Mouse (Mus musculus) layer of hippocampus, adult 2 months (tissue): ENCODE measurements around the gene Zfp990. TPM values are rescaled to one million over a fixed set of nuclear protein-coding genes. Genes with fewer than 3 reads are reported as not detected.
"Not testable (repeated sequence)": the region's sequence is repeated elsewhere in the genome, so short reads cannot be mapped to it uniquely, and the experiment has no call there.

Source experiments
- DNase-seq, 2 experiments: peaks; one replicate each; pipeline ENCODE4 v3.0.0; 2022; ENCODE audit warnings: low spot score in 2 of 2
- H3K27ac ChIP-seq: fragments of 200-600 bp; 2 replicates; pipeline ENCODE4 v1.8.1; 2022
- H3K4me3 ChIP-seq: fragments of 200-600 bp; 2 replicates; pipeline ENCODE4 v1.8.1; 2022; ENCODE audit warnings: mild to moderate bottlenecking
- CTCF ChIP-seq: fragments of 200-600 bp; conservative IDR thresholded peaks from 2 replicates; pipeline ENCODE4 v1.8.1; 2022; ENCODE audit warnings: antibody characterized with exemption, mild to moderate bottlenecking, moderate library complexity
- total RNA-seq, 2 experiments: library from RNA; stranded (reverse); gene quantifications; 2 replicates each; pipeline ENCODE4 v1.2.3; 2021

Gene Zfp990
- total RNA-seq, 2 experiments from 2014 or later: 0.12 to 0.15 TPM

DNA sequence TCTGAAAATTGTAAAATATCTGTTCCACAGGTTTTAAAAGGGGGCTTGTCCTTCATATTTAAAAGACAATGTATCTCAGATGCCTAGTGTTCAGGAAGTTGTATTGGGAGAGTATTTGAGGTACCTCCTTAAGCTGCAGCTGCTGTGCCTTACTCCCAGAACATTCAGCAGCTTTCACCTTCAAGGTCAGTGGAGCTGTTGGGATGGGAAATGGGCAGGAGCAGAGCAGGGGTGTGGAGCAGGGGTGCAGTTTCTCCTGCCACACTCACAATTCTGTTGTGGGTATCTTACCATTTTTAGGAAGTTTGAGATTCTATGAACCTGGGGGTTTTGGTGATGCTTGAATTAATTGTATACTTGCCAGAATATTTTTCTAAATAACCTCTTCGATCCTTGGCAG, 46.1 kb downstream of the Zfp990 start:
- no peak for TF ChIP-seq CTCF
- Histone ChIP-seq H3K4me3 (no peak overlapping the region), H3K27ac (no peak overlapping the region)
- DNase-seq: no peak

DNA sequence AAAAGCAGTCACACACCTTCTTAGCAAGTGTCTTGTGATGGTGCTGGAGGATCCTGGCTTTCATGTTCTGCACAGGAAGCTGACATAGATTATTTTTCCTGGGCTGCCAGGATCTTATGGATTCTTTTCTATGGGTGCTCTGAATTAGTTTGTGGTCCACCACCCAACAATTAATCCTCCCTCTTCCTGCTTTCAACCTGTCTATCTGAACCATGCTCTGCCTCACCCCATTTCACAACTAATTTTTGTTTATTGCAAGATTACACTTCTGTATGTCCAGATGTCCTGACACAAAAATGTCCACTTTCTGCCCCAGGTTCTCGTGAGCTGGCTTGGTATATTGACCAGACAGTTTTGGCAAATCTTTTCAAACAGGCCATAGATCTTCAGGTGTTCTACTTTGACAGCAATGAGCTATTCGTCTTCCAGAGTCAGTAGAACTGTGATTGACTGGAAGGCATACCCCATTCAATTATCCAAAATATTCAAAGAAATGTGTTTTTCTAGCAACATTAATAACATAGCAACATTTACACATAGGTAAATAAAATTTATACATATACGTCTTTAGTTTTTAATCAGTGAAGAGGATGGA, 49.0 kb downstream of the Zfp990 start:
- no peak for TF ChIP-seq CTCF
- DNase-seq: no peak
- Histone ChIP-seq H3K27ac (no peak overlapping the region), H3K4me3 (no peak overlapping the region)

DNA sequence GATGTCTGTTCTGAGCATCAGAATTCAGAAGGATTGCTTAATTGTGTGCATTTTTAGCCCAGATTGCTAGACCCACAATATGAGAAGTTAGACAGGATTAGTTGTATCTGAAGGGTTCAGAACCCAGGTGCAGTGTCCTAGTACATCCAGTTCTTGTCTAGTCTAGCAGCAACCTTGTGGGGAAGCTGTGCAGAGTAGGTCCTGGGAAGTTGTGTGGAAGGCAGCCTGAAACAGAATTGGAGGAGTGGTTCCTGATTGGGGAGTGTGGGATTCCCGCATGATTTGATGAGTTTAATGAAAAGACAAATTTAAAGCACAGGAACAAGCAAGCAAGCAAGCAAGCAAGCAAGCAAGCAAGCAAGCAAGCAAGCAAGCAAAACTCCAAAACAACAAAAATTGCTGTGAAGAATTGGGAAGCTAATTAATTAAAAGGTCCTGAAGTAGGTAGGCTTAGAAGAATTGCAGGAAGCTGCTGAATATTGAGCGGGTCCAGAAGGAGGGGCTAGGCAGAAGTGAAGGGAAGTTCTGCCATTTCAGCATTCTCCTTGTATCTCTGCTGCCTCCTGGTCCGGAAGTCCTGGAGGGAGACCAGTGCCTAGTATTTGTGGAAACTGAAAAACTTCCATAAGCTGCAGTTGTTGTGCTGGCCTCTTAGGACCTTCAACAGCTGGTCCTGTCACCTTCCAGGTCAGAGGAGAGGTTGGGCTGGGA, 53.7 kb downstream of the Zfp990 start:
- H3K27ac ChIP-seq: no peak overlapping the region
- no peak for TF ChIP-seq CTCF
- no peak overlapping the region for H3K4me3 ChIP-seq
- DNase-seq: no peak

DNA sequence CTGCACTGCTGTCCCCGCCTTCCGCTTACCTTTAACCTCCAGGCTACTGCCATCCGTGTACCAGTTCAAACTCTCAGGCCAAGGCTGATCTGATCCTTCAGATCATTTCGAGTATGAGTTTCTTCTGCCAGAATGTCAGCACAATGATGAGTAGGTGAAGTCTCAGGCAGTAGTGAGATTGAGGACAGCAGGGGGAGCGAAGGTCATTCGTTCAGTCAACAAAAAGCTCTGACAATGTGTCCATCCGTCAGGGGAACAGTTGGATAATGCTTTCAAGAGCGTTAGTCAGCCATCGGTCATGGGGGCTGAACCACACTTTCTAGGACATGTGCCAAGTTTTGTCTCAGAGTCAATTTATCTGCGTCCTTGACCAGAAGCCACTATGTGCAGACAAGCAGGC, 59.9 kb downstream of the Zfp990 start:
- DNase-seq, H3K4me3 ChIP-seq, H3K27ac ChIP-seq: not testable (repeated sequence)

GRCm38 (mm10) chr4:145576623-145577022, 66.1 kb downstream of the Zfp990 start:
- DNase-seq, H3K27ac ChIP-seq, H3K4me3 ChIP-seq: not testable (repeated sequence)

DNA sequence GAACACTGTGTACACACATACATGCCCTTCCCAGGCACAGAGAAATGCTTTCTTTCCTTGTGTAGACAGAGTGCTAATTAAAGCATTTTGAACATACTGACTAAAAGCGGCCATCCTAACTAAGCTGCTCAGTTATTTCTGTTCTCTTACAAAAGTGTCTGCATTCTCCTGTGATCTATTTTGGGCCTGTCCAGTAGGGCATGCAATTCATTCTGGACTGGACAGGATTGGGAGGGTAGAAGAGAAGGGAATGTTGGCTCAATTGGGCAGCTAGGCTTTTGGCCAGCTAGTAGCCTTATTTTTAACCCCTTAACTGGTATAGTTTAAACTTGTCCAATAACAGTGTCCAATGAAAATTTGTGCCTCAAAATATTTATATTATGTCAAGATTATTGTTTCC, 69.8 kb downstream of the Zfp990 start:
- not testable (repeated sequence) for H3K27ac ChIP-seq, DNase-seq, H3K4me3 ChIP-seq

DNA sequence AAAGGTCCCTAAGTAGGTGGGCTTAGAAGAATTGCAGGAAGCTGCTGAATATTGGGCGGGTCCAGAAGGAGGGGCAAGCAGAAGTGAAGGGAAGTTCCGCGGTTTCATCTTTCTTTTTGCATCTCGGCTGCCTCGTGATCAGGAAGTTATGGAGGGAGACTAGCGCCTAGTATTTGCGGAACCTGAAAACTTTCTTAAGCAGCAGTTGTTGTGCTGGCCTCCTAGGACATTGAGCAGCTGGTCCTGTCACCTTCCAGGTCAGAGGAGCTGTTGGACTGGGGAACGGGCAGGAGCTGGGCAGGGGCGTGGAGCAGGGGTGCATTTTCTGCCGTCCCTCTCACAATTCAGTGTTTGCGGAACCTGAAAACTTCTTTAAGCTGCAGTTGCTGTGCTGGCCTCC, 74.5 kb downstream of the Zfp990 start, which contains the start of gene Gm13212:
Gene Gm13212, plus strand, starts transcription at position 89 of the 400 bp plus-strand sequence.
- H3K27ac ChIP-seq, DNase-seq, H3K4me3 ChIP-seq: not testable (repeated sequence)

DNA sequence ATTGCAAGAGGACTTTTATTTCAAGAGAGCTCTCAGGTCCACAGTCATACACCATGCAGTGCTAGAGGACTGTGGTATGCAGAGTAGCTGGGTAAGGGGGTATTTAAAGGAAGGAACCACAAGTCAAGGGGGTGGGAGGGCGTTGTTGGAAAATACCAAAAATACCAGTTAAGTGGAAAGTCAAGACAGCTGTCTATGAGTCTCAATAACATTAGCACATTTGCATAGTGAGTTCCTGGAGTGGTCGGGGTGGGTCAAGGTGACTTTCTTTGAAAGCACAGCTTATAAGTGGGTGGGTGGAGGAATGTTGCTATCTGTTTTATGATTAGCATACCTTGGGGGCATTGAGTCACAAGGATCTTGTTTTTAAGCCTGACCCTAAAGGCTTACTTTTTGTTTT, 75.5 kb downstream of the Zfp990 start:
- not testable (repeated sequence) for DNase-seq, H3K4me3 ChIP-seq, H3K27ac ChIP-seq

Other genes with a start within 250 kb of the Zfp990 start
- gene Tnfrsf8, start 195.6 kb upstream of the Zfp990 start, total RNA-seq: under 1 TPM; 0.52 to 0.69 TPM
- gene Gm13212, start 74.4 kb downstream of the Zfp990 start, total RNA-seq: under 1 TPM in 1 of 2 experiments, not detected in 1; 0.36 TPM
- gene Zfp980, start 159.9 kb downstream of the Zfp990 start, total RNA-seq: not detected